Mouse (Mus musculus) kidney, adult 8-10 months (tissue): ENCODE measurements around the gene Egln2.

Source experiments
- DNase-seq, 2 experiments: peaks; one replicate each; pipeline ENCODE4 v3.0.0; 2022

Egln2 gene

GRCm38 (mm10) chr7:27131387-27131786 is 35.2 kb downstream of the Egln2 start:
- DNase-seq = no peak

DNA sequence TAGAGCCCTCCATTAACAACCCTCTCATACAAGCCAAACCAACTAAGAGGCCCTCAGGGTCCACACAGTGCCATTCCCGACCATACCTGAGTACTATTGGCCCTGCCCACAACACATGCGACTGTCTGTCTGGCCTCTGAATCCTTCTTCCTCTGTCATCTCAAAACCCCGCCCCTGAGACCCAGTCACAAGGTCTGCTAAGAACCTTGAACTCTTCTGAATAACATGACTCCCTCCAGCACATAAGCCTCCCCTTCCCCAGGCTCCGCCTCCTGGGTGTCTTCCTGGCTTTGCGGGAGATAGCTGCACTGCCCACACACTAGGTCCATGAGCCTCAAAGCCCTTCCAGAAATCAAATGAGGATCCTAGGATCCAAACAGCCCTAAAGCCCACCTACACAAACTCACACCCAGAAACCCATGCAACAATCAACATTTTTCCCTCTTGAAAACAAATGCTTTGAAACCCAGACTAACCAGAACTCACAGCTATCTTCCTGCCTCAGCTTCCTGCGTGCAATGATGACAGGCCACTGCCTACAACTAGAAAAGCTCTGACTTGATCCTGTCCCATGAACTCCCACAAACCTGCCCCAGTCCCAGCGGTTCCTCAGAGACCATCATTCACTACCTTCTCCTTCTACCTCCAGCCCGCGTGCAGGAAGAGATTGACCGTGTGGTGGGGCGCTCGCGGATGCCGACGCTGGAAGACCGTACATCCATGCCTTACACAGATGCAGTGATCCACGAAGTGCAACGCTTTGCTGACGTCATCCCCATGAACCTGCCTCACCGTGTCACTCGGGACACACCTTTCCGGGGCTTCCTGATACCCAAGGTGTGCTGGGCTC is 35.9 kb downstream of the Egln2 start:
- DNase-seq = peak; percentile 60 to 72

DNA sequence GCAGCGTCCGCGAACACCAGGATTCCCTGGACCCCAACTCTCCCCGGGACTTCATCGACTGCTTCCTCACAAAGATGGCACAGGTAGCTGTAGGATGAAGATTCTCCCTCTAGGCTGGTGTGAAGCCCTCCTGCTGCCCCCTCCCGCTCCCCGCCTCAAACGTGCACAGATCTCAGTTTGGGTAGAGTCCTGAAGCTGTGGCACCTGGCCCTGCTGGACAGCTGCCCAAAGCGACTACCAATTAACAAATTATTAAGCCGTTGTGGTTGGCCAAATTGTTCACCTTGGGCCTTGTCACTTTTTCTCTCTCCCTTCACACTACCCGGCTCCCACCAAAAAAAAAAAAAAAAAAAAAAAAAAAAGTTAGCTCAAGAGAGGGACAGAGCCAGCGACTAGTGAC is 36.8 kb downstream of the Egln2 start:
- peak; percentile 40 to 73 for DNase-seq

GRCm38 (mm10) chr7:27128946-27129345 is 37.7 kb downstream of the Egln2 start:
- DNase-seq = peak in 1 of 2 experiments; percentile 40

DNA sequence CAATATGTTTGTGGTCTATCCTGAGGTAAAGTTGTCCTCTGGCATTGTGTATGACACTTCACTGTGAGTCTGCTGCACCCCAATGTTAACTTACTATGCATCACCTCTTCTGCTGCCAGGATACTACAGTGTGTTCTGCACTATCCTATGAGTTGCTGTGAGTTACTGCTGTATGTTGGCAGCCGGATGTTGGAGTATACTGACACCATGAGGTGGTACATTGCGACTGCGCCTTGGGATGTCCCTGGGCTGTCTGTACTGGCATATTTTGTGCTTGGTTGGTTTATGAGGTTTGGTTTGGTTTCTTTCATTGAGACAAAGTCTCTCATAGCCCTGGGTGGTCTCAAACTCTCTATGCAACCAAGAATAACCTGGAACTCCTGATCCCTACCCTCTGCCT is 38.4 kb downstream of the Egln2 start:
- DNase-seq = peak; percentile 22 to 62

DNA sequence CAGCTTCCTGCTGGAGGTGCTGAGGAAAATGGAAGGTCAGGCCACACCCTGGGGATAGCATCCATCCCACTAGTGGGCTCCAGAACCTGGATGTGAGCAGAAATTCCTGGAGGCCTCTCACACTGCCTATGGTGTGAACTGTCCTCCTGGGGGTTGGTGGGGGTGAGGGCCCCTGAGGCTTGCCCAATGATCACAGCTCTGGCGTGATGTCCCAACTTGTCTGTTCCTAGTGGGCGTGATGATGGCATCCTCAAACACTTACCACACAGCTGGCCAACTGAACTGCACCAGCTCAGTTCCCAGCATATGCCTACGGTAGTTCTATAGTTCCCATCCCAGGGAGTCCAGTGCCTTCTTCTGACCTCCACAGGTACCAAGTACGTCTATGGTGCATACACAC is 41.6 kb downstream of the Egln2 start:
- no peak for DNase-seq

DNA sequence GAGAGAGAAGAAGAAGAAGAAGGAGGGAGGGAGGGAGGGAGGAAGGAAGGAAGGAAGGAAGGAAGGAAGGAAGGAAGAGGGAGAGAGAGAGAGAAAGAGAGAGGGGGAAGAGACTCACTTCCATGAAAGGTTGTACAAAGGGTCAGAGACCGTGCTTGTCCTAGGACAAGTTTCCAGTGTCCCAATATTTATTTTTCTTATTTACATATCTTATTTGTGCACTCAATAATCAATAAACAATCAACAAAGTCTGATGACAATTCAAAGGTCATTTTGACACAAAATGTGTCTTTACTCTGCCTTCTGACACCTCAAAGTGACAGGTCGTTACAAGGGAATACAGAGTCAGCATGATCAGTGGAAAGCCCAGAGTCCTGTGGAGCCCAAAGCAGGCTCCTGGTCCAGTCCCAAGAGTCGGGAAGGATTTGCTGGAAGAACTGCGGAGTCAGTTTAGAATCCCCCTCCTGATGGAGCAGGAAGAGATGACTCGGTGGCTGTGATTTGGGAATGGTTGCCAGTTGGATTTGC is 42.2 kb downstream of the Egln2 start:
- DNase-seq = no peak

GRCm38 (mm10) chr7:27119676-27120075 is 46.9 kb downstream of the Egln2 start, which contains the start of gene Cyp2f2:
Gene Cyp2f2, plus strand, starts transcription at chr7:27119909.
- DNase-seq = no peak

- DNase-seq = peak; percentile 22 to 50
Observed at GRCm38 (mm10) chr7:27118033-27118511, 48.5 kb downstream of the Egln2 start.

DNA sequence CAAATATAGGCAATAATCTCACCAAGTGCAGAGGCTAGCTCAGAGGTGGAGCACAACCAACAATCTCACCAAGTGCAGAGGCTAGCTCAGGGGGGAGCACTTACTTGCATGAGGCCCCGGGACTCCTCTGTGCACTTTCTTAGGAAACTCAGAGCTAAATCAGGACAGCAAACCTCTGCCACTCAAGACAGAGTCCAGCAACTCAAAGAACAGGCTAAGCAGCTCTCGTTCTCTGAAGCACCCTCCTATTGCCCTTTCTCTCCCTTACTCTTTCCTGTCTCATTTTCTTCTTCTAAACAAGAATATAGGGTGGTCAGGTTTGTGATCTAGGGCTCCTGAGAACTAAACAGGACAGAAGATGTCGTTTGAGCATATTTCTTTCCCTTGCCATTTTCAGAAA is 54.6 kb downstream of the Egln2 start:
- no peak for DNase-seq

- no peak for DNase-seq
Observed at GRCm38 (mm10) chr7:27111038-27111437, 55.6 kb downstream of the Egln2 start.

GRCm38 (mm10) chr7:27110327-27110726 is 56.3 kb downstream of the Egln2 start:
- DNase-seq = no peak
